Mouse (Mus musculus): ENCODE results near the gene Cstb. TPM values are rescaled to one million over a fixed set of nuclear protein-coding genes. Genes with fewer than 3 reads are reported as not detected.
"Not testable (repeated sequence)": the region's sequence is repeated elsewhere in the genome, so short reads cannot be mapped to it uniquely, and the experiment has no call there.

Gene Cstb
- polyA plus RNA-seq, 1 experiment from 2014 or later: 116 TPM

DNA sequence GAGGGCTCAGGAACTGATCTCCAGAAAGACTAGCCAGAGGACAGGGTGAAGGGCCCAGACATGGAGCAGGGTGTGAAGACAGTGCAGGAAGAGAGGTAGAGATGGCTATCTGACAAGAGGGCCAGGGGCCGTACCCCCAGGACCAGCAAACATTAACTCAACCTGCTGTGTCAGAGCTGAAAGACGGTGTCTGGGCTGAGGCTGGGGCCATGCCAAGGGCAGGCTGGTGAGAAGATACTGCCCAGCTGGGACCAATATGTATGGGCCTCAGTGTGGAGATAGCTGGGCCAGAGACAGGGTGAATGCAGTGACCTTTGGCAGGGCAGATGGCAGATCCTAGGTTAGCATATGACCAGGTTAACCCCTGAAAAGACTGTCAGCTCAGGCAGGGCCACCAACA is 24.3 kb upstream of the Cstb start:
- H3K36me3 ChIP-seq (ENCODE audit: poor library complexity, severe bottlenecking): peaks cover 71% of the 10 kb centered on the region
- no peak for ATAC-seq
- H3K27ac ChIP-seq: no peak overlapping the region
- H3K4me3 ChIP-seq: no peak overlapping the region
- no peaks in the 10 kb centered on the region for H3K9me3 ChIP-seq (replicated peaks)
- H3K27me3 ChIP-seq: no peaks in the 10 kb centered on the region
- WGBS: 87% methylated on average over 2 of the region's 2 CpGs
- H3K9ac ChIP-seq: no peak overlapping the region
- H3K4me1 ChIP-seq: peaks cover 11% of the 10 kb centered on the region
- H3K4me2 ChIP-seq: no peak overlapping the region

GRCm38 (mm10) chr10:78402301-78402922 is 23.1 kb upstream of the Cstb start:
- Histone ChIP-seq H3K36me3 (ENCODE audit: poor library complexity, severe bottlenecking) (peaks cover 84% of the 10 kb centered on the region), H3K4me3 (no peak overlapping the region), H3K27ac (no peak overlapping the region), H3K9me3 (replicated peaks) (no peaks in the 10 kb centered on the region), H3K9ac (no peak overlapping the region), H3K27me3 (no peaks in the 10 kb centered on the region), H3K4me2 (no peak overlapping the region), H3K4me1 (peaks cover 7% of the 10 kb centered on the region; the same call in 1 of the 2 replicates)
- 94% methylated on average over 14 of the region's 14 CpGs for WGBS
- ATAC-seq: no peak

DNA sequence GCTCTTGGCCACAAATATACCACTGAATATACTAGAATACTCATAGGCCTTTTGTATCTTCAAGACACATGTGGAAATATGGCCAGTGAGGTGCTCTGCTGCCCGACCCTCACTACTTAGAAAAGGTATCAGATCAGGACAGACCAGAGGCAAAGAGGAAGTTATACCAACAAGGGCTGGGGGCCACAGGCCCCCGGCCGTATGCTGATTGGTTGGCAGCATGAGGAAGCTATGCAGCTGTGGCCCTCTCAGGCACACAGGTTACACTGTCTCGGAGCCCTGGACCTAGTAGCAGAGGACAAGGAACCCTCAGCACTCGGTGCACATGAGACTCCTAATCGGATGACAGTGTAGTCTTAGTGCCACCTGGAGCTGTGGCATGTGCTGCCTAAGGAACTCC is 19.3 kb upstream of the Cstb start:
- Histone ChIP-seq H3K27me3 (no peaks in the 10 kb centered on the region), H3K9ac (no peak overlapping the region), H3K4me2 (no peak overlapping the region), H3K27ac (no peak overlapping the region), H3K4me1 (peaks cover 4% of the 10 kb centered on the region; the same call in 1 of the 2 replicates), H3K9me3 (replicated peaks) (no peaks in the 10 kb centered on the region), H3K4me3 (no peak overlapping the region), H3K36me3 (ENCODE audit: poor library complexity, severe bottlenecking) (peaks cover 97% of the 10 kb centered on the region)
- WGBS: 95% methylated on average over 6 of the region's 6 CpGs
- ATAC-seq: no peak

DNA sequence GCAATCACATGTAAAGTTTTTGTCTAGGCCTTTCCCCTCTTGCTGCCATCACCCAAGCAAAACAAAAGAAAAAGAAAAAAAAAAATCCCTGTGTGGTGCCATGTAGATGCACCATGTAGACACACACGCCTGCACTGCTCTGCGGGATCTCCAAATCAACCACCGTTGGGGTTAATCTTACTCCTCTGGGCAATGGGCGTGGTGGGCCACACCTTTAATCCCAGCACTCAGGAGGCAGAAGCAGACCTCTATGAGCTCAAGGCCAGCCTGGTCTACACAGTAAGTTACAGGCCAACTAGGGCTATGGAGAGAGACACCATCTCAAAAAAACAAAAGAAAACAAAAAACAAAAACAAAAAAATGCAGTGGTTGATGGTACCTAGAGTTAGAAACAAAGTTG is 18.3 kb upstream of the Cstb start:
- Histone ChIP-seq H3K9ac (no peak overlapping the region), H3K27ac (no peak overlapping the region), H3K4me3 (no peak overlapping the region), H3K4me1 (peaks cover 12% of the 10 kb centered on the region), H3K27me3 (no peaks in the 10 kb centered on the region), H3K4me2 (no peak overlapping the region), H3K9me3 (replicated peaks) (no peaks in the 10 kb centered on the region), H3K36me3 (ENCODE audit: poor library complexity, severe bottlenecking) (peaks cover 87% of the 10 kb centered on the region)
- no peak for ATAC-seq
- 92% methylated on average over 4 of the region's 4 CpGs for WGBS

DNA sequence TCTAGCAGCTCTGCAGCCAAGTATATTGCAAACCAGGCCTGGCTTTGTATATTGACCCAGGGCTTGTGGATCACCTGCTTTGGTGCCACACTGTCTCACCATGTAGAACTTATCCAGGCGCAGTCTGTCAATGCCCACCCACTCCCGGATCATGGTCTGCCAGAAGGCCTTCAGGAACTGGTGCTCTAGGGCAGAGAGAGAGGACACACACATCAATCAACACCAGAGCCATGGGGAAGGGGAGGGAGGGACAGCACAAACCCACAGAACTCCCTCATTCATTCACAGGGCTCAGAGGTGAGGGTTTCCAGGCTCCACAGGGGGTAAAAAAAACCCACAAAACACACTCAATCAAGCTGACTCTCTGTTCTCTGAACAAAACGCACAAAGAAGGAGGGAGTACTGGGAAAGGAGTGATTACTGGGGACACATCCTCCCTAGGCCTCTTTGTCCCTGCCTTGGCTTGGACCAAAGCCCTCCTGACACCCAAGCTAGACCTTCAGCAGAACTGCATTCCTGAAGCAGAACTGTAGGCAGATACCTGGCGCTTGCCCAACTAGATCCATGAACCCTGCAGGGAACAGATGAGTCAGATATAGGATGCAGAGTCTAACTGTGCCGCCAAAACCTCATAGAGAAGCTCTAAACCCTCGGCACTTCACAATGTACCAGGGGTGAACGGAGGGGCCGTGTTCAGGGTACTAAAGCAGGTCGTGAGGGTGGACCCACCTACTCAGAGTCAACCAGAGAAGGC is 16.3 kb upstream of the Cstb start:
- Histone ChIP-seq H3K9ac (no peak overlapping the region), H3K36me3 (ENCODE audit: poor library complexity, severe bottlenecking) (peaks cover 66% of the 10 kb centered on the region), H3K27ac (no peak overlapping the region), H3K4me3 (no peak overlapping the region), H3K4me2 (no peak overlapping the region), H3K27me3 (no peaks in the 10 kb centered on the region), H3K4me1 (peaks cover 15% of the 10 kb centered on the region), H3K9me3 (replicated peaks) (no peaks in the 10 kb centered on the region)
- no peak for ATAC-seq
- 83% methylated on average over 9 of the region's 9 CpGs for WGBS

GRCm38 (mm10) chr10:78411851-78412250 is 13.6 kb upstream of the Cstb start:
- peak; percentile 23; the same call in 1 of the 2 replicates for ATAC-seq
- Histone ChIP-seq H3K27me3 (no peaks in the 10 kb centered on the region), H3K27ac (peak overlapping the region; percentile 81), H3K9me3 (replicated peaks) (no peaks in the 10 kb centered on the region), H3K4me1 (peaks cover 15% of the 10 kb centered on the region), H3K4me3 (peak overlapping the region; percentile 95), H3K9ac (peak overlapping the region; percentile 87), H3K36me3 (ENCODE audit: poor library complexity, severe bottlenecking) (peaks cover 42% of the 10 kb centered on the region), H3K4me2 (peak overlapping the region; percentile 69)
- WGBS: 14% methylated on average over 8 of the region's 8 CpGs

DNA sequence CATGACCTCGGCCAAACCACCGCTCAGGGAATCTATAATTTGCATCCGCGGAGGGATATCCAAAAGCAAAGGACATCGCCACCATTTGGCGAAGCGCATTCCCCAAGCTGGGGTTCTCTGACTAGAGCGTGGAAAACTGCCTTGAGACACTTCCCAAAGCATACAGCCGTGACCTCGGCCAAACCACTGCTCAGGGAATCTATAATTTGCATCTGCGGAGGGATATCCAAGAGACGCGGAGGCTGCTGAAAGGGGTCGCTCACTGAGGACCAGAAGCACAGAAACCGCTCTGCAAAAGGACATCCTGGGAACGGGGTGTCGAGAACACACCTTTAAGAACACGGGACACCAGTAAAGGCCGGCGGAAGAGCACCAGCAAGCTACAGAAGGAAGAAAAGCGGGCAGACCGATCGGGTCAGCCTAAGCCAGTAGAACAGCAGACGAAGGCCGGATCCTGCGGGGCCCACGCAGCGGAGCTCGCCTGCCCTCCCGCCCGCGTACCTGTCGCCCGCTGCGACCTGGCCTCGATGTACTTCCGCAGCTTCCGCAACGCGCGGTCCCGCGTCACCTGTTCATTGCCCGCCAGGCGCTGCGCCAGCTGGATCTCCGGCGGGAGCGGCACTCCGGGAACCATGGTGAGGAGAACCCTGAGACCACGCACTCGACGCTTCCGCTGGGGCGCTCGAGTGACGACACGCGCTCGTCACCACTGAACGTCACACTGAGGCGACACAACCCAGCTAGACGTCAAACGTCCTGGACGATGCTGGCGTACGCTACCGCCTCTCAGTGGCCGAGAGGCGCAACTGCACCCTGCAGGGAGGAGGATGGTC is 12.9 kb upstream of the Cstb start, which contains the start of gene Rrp1:
Rrp1 (minus strand) TSS at position 725 of the 833 bp plus-strand sequence.
- Histone ChIP-seq H3K36me3 (ENCODE audit: poor library complexity, severe bottlenecking) (peaks cover 35% of the 10 kb centered on the region), H3K9ac (peak within 1 kb of the TSS; percentile 87), H3K4me2 (peak within 1 kb of the TSS; percentile 69), H3K27me3 (no peaks in the 10 kb centered on the region), H3K9me3 (replicated peaks) (no peaks in the 10 kb centered on the region), H3K4me3 (peak within 1 kb of the TSS; percentile 95), H3K27ac (peak within 1 kb of the TSS; percentile 81), H3K4me1 (peaks cover 15% of the 10 kb centered on the region)
- peak; percentile 97 for ATAC-seq
- WGBS: under 1% methylated on average over 70 of the region's 70 CpGs

GRCm38 (mm10) chr10:78413152-78413520 is 12.3 kb upstream of the Cstb start:
- peak overlapping the region; percentile 60 for H3K9ac ChIP-seq
- no peak for ATAC-seq
- peak overlapping the region; percentile 95 for H3K4me3 ChIP-seq
- H3K36me3 ChIP-seq (ENCODE audit: poor library complexity, severe bottlenecking): peaks cover 29% of the 10 kb centered on the region
- H3K4me2 ChIP-seq: peak overlapping the region; percentile 69
- no peaks in the 10 kb centered on the region for H3K9me3 ChIP-seq (replicated peaks)
- WGBS: 42% methylated on average over 7 of the region's 7 CpGs
- H3K27me3 ChIP-seq: no peaks in the 10 kb centered on the region
- no peak overlapping the region for H3K27ac ChIP-seq
- peaks cover 15% of the 10 kb centered on the region for H3K4me1 ChIP-seq

GRCm38 (mm10) chr10:78414936-78415335 is 10.5 kb upstream of the Cstb start:
- Histone ChIP-seq H3K36me3 (ENCODE audit: poor library complexity, severe bottlenecking) (peaks cover 11% of the 10 kb centered on the region), H3K4me1 (peaks cover 15% of the 10 kb centered on the region)
- not testable (repeated sequence) for H3K4me3 ChIP-seq; H3K9ac ChIP-seq; H3K27ac ChIP-seq; H3K27me3 ChIP-seq; H3K4me2 ChIP-seq; H3K9me3 ChIP-seq (replicated peaks); ATAC-seq
- WGBS: 88% methylated on average over 4 of the region's 4 CpGs

DNA sequence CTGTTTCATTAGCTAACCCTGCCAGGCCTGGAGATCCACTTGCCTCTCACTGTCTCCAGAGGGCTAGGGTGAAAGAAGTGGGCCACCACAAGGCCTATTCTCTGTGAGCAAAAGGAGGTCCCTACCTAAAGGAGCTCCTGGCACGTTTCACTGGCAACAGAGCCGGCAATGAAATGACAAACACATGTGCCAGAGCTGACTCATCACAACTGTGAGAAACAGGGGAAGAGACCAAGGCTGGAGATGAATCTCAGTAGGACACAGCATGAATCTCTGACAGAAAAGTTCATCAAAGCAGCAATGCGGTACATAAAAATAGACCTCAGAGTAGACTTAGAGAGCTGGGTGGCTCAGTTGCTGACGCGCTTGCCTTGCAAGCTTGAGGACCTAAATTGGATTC is 7.6 kb upstream of the Cstb start:
- Histone ChIP-seq H3K4me2 (no peak overlapping the region), H3K9ac (no peak overlapping the region), H3K36me3 (ENCODE audit: poor library complexity, severe bottlenecking) (no peaks in the 10 kb centered on the region), H3K4me1 (0 out of 2 replicates have a peak, but pooled peaks cover 3% of the 10 kb centered on the region), H3K27me3 (no peaks in the 10 kb centered on the region), H3K9me3 (replicated peaks) (no peaks in the 10 kb centered on the region), H3K27ac (no peak overlapping the region), H3K4me3 (no peak overlapping the region)
- WGBS: 61% methylated on average over 5 of the region's 5 CpGs
- no peak for ATAC-seq

GRCm38 (mm10) chr10:78418791-78419190 is 6.7 kb upstream of the Cstb start:
- Histone ChIP-seq H3K4me2 (no peak overlapping the region), H3K36me3 (ENCODE audit: poor library complexity, severe bottlenecking) (no peaks in the 10 kb centered on the region), H3K4me3 (no peak overlapping the region), H3K9me3 (replicated peaks) (no peaks in the 10 kb centered on the region), H3K27me3 (no peaks in the 10 kb centered on the region), H3K27ac (no peak overlapping the region), H3K9ac (no peak overlapping the region), H3K4me1 (no peaks in the 10 kb centered on the region)
- WGBS: 81% methylated on average over 2 of the region's 2 CpGs
- ATAC-seq: no peak

- Histone ChIP-seq H3K9ac (no peak overlapping the region), H3K4me1 (peaks cover 7% of the 10 kb centered on the region), H3K4me3 (no peak overlapping the region), H3K36me3 (ENCODE audit: poor library complexity, severe bottlenecking) (no peaks in the 10 kb centered on the region), H3K4me2 (no peak overlapping the region), H3K9me3 (replicated peaks) (no peaks in the 10 kb centered on the region), H3K27me3 (no peaks in the 10 kb centered on the region), H3K27ac (no peak overlapping the region)
- no peak for ATAC-seq
- WGBS: 90% methylated on average over 2 of the region's 2 CpGs
Measured at GRCm38 (mm10) chr10:78420929-78421328, 4.5 kb upstream of the Cstb start.

Data from forebrain, embryonic 13.5 days (tissue).